Mouse (Mus musculus): ENCODE measurements at regions not wholly inside any gene's neighbourhood (a gene's known extent, or its start where the extent isn't known, plus 50 kb on each side); places are given as distances from the start of the nearest gene placed in this dataset.

DNA sequence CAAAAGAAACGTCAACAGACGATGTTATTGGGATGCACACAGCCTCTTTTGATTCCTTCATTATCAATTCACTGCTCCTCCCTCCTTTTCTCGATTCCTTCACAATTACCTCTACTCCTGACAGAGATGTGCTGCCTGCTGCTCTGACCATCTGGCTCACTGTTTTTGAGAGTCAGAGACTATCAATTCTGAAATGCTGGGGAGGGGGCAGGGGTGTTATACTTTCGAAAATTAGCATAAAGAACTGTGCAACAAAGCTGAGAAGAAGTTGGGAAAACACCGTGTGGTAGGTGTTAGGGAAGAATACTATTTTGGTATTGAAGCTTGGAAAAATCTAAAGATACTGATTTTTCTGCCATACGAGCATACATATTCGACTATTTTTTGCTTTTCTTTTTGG lies 96.4 kb downstream of the Nedd1 start:
- no peak overlapping the region for H3K4me3 ChIP-seq
- H3K79me2 ChIP-seq (ENCODE audit: control insufficient read depth, insufficient read depth), result no peaks in the 10 kb centered on the region
- H3ac ChIP-seq (ENCODE audit: control insufficient read depth, insufficient read length), result no peak overlapping the region
- no peak for TF ChIP-seq TCF12 (IDR thresholded peaks at IDR 0.05; ENCODE audit: insufficient read depth, poor library complexity, severe bottlenecking)
- TF ChIP-seq POLR2AphosphoS2 (IDR thresholded peaks at IDR 0.05; ENCODE audit: insufficient read length, low read depth), result no peak
- TF ChIP-seq TCF3 (IDR thresholded peaks at IDR 0.05; ENCODE audit: insufficient read length, low read depth), result no peak
- no peak for TF ChIP-seq USF1 (IDR thresholded peaks at IDR 0.05; ENCODE audit: low read depth)
- no peak for TF ChIP-seq SRF (IDR thresholded peaks at IDR 0.05; ENCODE audit: control insufficient read depth, insufficient read length, low read depth)
- no peak for TF ChIP-seq MYOG (IDR thresholded peaks at IDR 0.05; ENCODE audit: control insufficient read depth in 1 of 3, insufficient read depth in 1 of 3, insufficient read length in 2 of 3, low read depth in 2 of 3)
- no peak for TF ChIP-seq CEBPB (IDR thresholded peaks at IDR 0.05; ENCODE audit: insufficient read depth, poor library complexity, severe bottlenecking)
- no peak for TF ChIP-seq POLR2A (IDR thresholded peaks at IDR 0.05; ENCODE audit: insufficient read length, low read depth)
- TF ChIP-seq REST (IDR thresholded peaks at IDR 0.05; ENCODE audit: insufficient read depth, insufficient read length), result no peak
- no peak for TF ChIP-seq MAX (IDR thresholded peaks at IDR 0.05; ENCODE audit: low read depth)
- TF ChIP-seq MYOD1 (IDR thresholded peaks at IDR 0.05; ENCODE audit: control insufficient read depth in 1 of 3, insufficient read length in 2 of 3, low read depth in 2 of 3), result no peak
- TF ChIP-seq E2F4 (IDR thresholded peaks at IDR 0.05; ENCODE audit: insufficient read depth), result no peak
- H3K27me3 ChIP-seq (ENCODE audit: control insufficient read depth, insufficient read depth, insufficient read length), result no peaks in the 10 kb centered on the region
- H3K36me3 ChIP-seq (ENCODE audit: control insufficient read depth, insufficient read depth), result no peaks in the 10 kb centered on the region
- no peak overlapping the region for H3K4me2 ChIP-seq (ENCODE audit: low read depth)

DNA sequence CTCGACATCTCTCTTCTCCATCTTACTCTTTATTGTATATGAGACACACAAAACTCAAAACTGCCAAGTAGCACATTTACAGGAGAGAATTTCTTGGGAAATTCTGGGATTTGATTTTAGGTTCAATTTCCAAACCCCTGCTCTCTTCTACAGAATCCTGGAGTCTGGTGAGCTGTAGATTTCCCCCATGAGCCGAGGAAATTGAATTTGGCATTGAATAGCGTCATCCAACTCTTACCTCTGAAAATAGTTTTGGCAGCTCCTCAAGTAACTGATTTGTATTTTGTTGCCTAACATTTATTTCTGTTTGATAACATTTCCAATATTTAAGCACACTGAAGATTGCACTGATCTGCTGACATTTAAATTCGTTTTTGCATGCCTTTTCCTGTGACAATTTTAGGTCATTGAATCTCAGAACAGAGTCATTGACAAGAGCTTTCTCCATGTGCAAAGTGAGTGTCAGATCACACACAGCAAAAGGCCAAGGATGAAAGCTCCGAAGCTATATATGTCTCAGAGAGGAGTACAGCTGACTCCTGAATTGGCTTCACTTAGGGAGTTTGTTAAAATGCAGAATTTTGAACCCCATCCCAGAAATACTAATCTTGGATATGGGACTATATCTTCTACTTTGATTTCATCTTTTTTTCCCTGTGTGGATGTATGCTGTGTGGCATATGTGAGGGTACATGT lies 106.4 kb downstream of the Nedd1 start:
- no peak overlapping the region for H3K4me2 ChIP-seq (ENCODE audit: low read depth)
- TF ChIP-seq TCF3 (IDR thresholded peaks at IDR 0.05; ENCODE audit: insufficient read length, low read depth), result no peak
- no peak for TF ChIP-seq POLR2A (IDR thresholded peaks at IDR 0.05; ENCODE audit: insufficient read length, low read depth)
- no peak for TF ChIP-seq USF1 (IDR thresholded peaks at IDR 0.05; ENCODE audit: low read depth)
- no peak for TF ChIP-seq E2F4 (IDR thresholded peaks at IDR 0.05; ENCODE audit: insufficient read depth)
- no peak for TF ChIP-seq POLR2AphosphoS2 (IDR thresholded peaks at IDR 0.05; ENCODE audit: insufficient read length, low read depth)
- no peak for TF ChIP-seq MAX (IDR thresholded peaks at IDR 0.05; ENCODE audit: low read depth)
- no peak for TF ChIP-seq MYOD1 (IDR thresholded peaks at IDR 0.05; ENCODE audit: control insufficient read depth in 1 of 3, insufficient read length in 2 of 3, low read depth in 2 of 3)
- TF ChIP-seq REST (IDR thresholded peaks at IDR 0.05; ENCODE audit: insufficient read depth, insufficient read length), result no peak
- TF ChIP-seq TCF12 (IDR thresholded peaks at IDR 0.05; ENCODE audit: insufficient read depth, poor library complexity, severe bottlenecking), result no peak
- TF ChIP-seq CEBPB (IDR thresholded peaks at IDR 0.05; ENCODE audit: insufficient read depth, poor library complexity, severe bottlenecking), result no peak
- TF ChIP-seq MYOG (IDR thresholded peaks at IDR 0.05; ENCODE audit: control insufficient read depth in 1 of 3, insufficient read depth in 1 of 3, insufficient read length in 2 of 3, low read depth in 2 of 3), result no peak
- no peak for TF ChIP-seq SRF (IDR thresholded peaks at IDR 0.05; ENCODE audit: control insufficient read depth, insufficient read length, low read depth)
- H3ac ChIP-seq (ENCODE audit: control insufficient read depth, insufficient read length), result no peak overlapping the region
- no peak overlapping the region for H3K4me3 ChIP-seq
- no peaks in the 10 kb centered on the region for H3K79me2 ChIP-seq (ENCODE audit: control insufficient read depth, insufficient read depth)
- H3K36me3 ChIP-seq (ENCODE audit: control insufficient read depth, insufficient read depth), result no peaks in the 10 kb centered on the region
- no peaks in the 10 kb centered on the region for H3K27me3 ChIP-seq (ENCODE audit: control insufficient read depth, insufficient read depth, insufficient read length)

DNA sequence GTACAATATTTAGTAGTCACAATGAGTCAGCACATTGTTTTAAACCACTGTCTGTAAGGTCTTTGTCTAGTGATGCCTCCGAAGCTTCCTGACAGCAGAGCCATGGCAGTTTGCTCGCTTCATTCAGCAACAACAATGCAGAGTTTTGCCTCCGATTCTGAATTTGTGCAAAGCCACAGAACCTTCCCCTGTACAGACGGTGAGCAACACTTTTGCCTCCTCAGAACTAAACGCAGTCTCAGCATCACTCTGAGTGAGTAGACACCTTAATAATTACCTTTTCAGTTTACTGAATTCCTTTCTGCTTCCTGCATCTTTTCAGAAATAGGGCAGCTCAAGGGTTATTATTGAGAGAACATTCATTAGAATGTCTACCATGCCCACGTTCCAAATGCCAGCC lies 107.9 kb downstream of the Nedd1 start:
- no peaks in the 10 kb centered on the region for H3K79me2 ChIP-seq (ENCODE audit: control insufficient read depth, insufficient read depth)
- no peak overlapping the region for H3K4me2 ChIP-seq (ENCODE audit: low read depth)
- H3K4me3 ChIP-seq, result no peak overlapping the region
- TF ChIP-seq POLR2A (IDR thresholded peaks at IDR 0.05; ENCODE audit: insufficient read length, low read depth), result no peak
- no peak for TF ChIP-seq USF1 (IDR thresholded peaks at IDR 0.05; ENCODE audit: low read depth)
- TF ChIP-seq TCF12 (IDR thresholded peaks at IDR 0.05; ENCODE audit: insufficient read depth, poor library complexity, severe bottlenecking), result no peak
- no peak for TF ChIP-seq MYOG (IDR thresholded peaks at IDR 0.05; ENCODE audit: control insufficient read depth in 1 of 3, insufficient read depth in 1 of 3, insufficient read length in 2 of 3, low read depth in 2 of 3)
- no peak for TF ChIP-seq MAX (IDR thresholded peaks at IDR 0.05; ENCODE audit: low read depth)
- no peak for TF ChIP-seq E2F4 (IDR thresholded peaks at IDR 0.05; ENCODE audit: insufficient read depth)
- TF ChIP-seq POLR2AphosphoS2 (IDR thresholded peaks at IDR 0.05; ENCODE audit: insufficient read length, low read depth), result no peak
- no peak for TF ChIP-seq TCF3 (IDR thresholded peaks at IDR 0.05; ENCODE audit: insufficient read length, low read depth)
- TF ChIP-seq REST (IDR thresholded peaks at IDR 0.05; ENCODE audit: insufficient read depth, insufficient read length), result no peak
- no peak for TF ChIP-seq MYOD1 (IDR thresholded peaks at IDR 0.05; ENCODE audit: control insufficient read depth in 1 of 3, insufficient read length in 2 of 3, low read depth in 2 of 3)
- TF ChIP-seq CEBPB (IDR thresholded peaks at IDR 0.05; ENCODE audit: insufficient read depth, poor library complexity, severe bottlenecking), result no peak
- no peak for TF ChIP-seq SRF (IDR thresholded peaks at IDR 0.05; ENCODE audit: control insufficient read depth, insufficient read length, low read depth)
- H3K36me3 ChIP-seq (ENCODE audit: control insufficient read depth, insufficient read depth), result no peaks in the 10 kb centered on the region
- H3ac ChIP-seq (ENCODE audit: control insufficient read depth, insufficient read length), result no peak overlapping the region
- no peaks in the 10 kb centered on the region for H3K27me3 ChIP-seq (ENCODE audit: control insufficient read depth, insufficient read depth, insufficient read length)

DNA sequence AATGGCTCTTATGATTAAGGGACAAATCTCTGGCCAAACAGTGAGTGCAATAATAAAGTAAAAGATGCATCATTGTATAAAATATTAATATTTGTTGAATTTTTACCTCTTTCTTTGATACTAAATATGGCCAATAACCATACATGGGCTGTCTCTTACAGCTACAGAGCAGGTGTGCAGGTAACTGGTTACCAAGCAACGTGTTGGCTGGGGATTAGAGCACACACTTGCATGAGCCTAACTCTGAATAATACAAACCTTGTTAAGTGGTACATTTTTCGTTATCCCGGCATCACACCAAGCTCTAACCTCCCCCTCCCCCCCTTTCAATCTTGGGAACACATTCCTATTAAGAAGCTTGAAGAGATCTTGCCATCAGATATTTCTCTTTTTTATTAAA lies 111.2 kb downstream of the Nedd1 start:
- no peak overlapping the region for H3K4me2 ChIP-seq (ENCODE audit: low read depth)
- H3K79me2 ChIP-seq (ENCODE audit: control insufficient read depth, insufficient read depth), result no peaks in the 10 kb centered on the region
- no peaks in the 10 kb centered on the region for H3K36me3 ChIP-seq (ENCODE audit: control insufficient read depth, insufficient read depth)
- TF ChIP-seq MYOG (IDR thresholded peaks at IDR 0.05; ENCODE audit: control insufficient read depth in 1 of 3, insufficient read depth in 1 of 3, insufficient read length in 2 of 3, low read depth in 2 of 3) (no peak), CEBPB (IDR thresholded peaks at IDR 0.05; ENCODE audit: insufficient read depth, poor library complexity, severe bottlenecking) (no peak), TCF3 (IDR thresholded peaks at IDR 0.05; ENCODE audit: insufficient read length, low read depth) (no peak), MAX (IDR thresholded peaks at IDR 0.05; ENCODE audit: low read depth) (no peak), MYOD1 (IDR thresholded peaks at IDR 0.05; ENCODE audit: control insufficient read depth in 1 of 3, insufficient read length in 2 of 3, low read depth in 2 of 3) (no peak), POLR2A (IDR thresholded peaks at IDR 0.05; ENCODE audit: insufficient read length, low read depth) (no peak), REST (IDR thresholded peaks at IDR 0.05; ENCODE audit: insufficient read depth, insufficient read length) (no peak), SRF (IDR thresholded peaks at IDR 0.05; ENCODE audit: control insufficient read depth, insufficient read length, low read depth) (no peak), TCF12 (IDR thresholded peaks at IDR 0.05; ENCODE audit: insufficient read depth, poor library complexity, severe bottlenecking) (no peak), E2F4 (IDR thresholded peaks at IDR 0.05; ENCODE audit: insufficient read depth) (no peak), USF1 (IDR thresholded peaks at IDR 0.05; ENCODE audit: low read depth) (no peak)
- no peak overlapping the region for H3K4me3 ChIP-seq
- H3ac ChIP-seq (ENCODE audit: control insufficient read depth, insufficient read length), result no peak overlapping the region
- H3K27me3 ChIP-seq (ENCODE audit: control insufficient read depth, insufficient read depth, insufficient read length), result no peaks in the 10 kb centered on the region

Measured in myocyte (in vitro differentiated cells).